Mouse (Mus musculus): ENCODE measurements at regions not wholly inside any gene's neighbourhood (a gene's known extent, or its start where the extent isn't known, plus 50 kb on each side); places are given as distances from the start of the nearest gene placed in this dataset.

DNA sequence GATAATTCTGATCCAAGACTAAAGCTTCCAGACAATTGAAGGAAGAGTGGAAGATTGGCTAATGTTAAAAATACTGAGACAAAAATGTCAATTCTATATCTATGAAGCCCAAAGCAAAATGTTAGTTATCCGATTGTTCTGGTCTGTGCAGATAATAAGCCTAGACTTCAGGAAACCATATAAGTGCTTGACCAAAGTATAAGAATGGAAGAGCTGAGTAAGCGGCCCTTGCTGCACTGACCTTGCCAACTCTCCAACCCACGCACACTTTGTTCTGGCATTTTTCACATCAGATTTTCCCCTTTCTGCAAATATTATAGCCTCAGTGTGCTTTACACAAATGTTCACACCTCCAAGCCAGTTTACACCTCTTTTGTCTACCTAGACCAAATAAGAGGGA lies 180.6 kb downstream of the Atp6ap1l start:
- TF ChIP-seq CTCF (IDR thresholded peaks at IDR 0.05) (no peak), EP300 (IDR thresholded peaks at IDR 0.05) (no peak)

All from lung, postnatal 0 days (tissue).